Mouse (Mus musculus): ENCODE data around the gene Larp4.

DNA sequence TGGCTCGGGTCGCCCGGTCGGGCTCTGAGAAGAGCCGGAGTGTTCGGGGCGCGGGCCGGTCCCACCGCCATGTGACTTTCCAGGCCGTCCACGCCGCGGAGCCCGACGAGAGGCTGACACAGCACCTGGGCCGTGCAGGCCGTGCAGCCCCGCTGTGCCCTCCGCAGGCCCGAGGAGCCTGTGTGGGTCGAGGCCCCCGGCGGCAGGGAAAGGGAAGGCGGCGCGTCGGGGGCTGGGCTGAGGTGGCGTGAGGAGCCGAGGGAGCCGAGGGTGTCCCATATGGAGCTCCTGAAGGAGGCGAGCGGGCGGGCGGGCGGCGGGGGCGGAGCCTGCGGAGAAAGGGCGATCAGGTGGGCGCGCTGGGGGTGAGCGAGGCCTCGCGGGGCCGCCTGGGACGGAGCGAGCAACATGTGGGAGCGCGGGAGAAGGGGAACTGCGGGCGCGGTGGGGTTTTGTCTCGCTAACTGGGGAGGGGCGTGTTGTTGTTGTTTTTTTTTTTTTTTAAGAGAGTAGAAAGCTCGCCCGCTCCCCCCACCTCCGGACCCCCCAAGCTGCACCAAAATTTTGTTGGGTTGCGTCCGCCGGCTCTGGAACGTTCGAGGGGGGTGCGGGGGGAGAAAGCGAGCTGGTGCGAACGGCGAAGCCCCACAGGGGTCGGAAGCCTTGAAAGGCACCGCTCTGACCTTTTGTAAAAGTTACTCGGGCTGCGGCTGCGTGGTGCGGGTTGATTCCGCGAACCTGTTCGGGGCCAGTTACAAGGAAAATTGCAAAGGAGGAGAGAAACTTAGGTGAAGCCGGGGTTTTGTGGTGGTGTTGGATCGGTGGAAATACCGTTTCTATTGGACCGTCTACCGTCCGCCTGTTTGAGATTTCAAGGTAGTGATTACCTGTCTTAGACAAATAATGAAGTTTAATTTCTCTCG, 3.4 kb downstream of the Larp4 start:
- TF ChIP-seq GATA1 (IDR thresholded peaks at IDR 0.05; ENCODE audit: low read length): no peak
- TF ChIP-seq TAL1 (IDR thresholded peaks at IDR 0.05; ENCODE audit: low read length): no peak

Measured in erythroblast, embryonic 14.5 days (primary cell).